Mouse (Mus musculus) common myeloid progenitor, adult 5-6 weeks (primary cell): ENCODE results near the gene Syne2. TPM values are rescaled to one million over a fixed set of nuclear protein-coding genes. Genes with fewer than 3 reads are reported as not detected.

Experiments
- ATAC-seq: replicated peaks from 2 replicates; pipeline ENCODE4 v1.8.0; 2016; ENCODE audit warnings: low read depth, mild to moderate bottlenecking, moderate TSS enrichment, inconsistent platforms; ENCODE audit not compliant: poor library complexity, severe bottlenecking
- total RNA-seq: library from RNA; stranded (forward); fragments of 200-1000, 187-1606 nt; gene quantifications from 2 replicates; pipeline ENCODE4 v1.2.3, GENCODE M21; 2017

Syne2 gene
- total RNA-seq, 1 experiment from 2014 or later, result 13.8 TPM

DNA sequence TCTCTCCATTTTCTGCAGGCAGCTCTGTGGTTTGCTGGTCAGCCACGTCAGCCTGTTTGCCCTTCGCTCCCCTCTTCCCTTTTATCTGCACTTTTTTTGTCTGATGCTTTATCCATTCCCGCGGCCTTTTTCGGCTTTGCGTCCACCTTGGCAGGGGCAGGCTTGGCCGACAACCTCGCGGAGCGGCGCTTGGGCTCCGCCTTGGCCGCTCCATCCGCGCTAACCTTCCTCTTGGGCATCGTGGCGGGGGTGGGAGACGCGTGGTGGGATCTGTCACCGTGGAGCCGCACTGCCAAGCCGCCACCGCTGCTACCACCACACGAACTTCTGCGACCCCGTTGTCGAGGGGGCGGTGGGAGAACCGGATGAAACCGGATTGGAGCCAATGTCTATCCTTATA lies 334.5 kb downstream of the Syne2 start:
- 0 out of 2 replicates have a peak, but pooled peaks have one; percentile 36 for ATAC-seq

Other genes with a start within 250 kb of the Syne2 start
- 26.7 and 36.4 TPM in 2 replicates for gene Ppp2r5e, start 221.9 kb upstream of the Syne2 start, total RNA-seq
- 20.1 and 31.7 TPM in 2 replicates for gene Wdr89, start 148.6 kb upstream of the Syne2 start, total RNA-seq
- gene Sgpp1, start 82.4 kb upstream of the Syne2 start, total RNA-seq, result 47.1 and 51.7 TPM in 2 replicates